Mouse (Mus musculus) bone marrow macrophage, adult 2 months (primary cell): ENCODE measurements at regions not wholly inside any gene's neighbourhood (a gene's known extent, or its start where the extent isn't known, plus 50 kb on each side); places are given as distances from the start of the nearest gene placed in this dataset.
A peak's percentile ranks its signal among the peaks of the same experiment; 100 is the strongest.
"Not testable (repeated sequence)": the region's sequence is repeated elsewhere in the genome, so short reads cannot be mapped to it uniquely, and the experiment has no call there.

Experiments
- H3K27ac ChIP-seq: 2 replicates; pipeline ENCODE4 v1.5.1; 2012; ENCODE audit warnings: low read depth, low read length; ENCODE audit not compliant: insufficient read depth
- H3K4me1 ChIP-seq: 2 replicates; pipeline ENCODE4 v1.6.1; 2012; ENCODE audit warnings: low read length; ENCODE audit not compliant: control insufficient read depth, insufficient read depth
- H3K4me3 ChIP-seq: 2 replicates; pipeline ENCODE4 v1.5.1; 2012; ENCODE audit warnings: mild to moderate bottlenecking, low read length, moderate library complexity; ENCODE audit not compliant: insufficient read depth
- CTCF ChIP-seq: IDR thresholded peaks from 2 replicates; pipeline ENCODE4 v1.5.1; 2012; ENCODE audit warnings: low read depth, mild to moderate bottlenecking, low read length, moderate library complexity
- POLR2A ChIP-seq: IDR thresholded peaks from 2 replicates; pipeline ENCODE4 v1.6.1; 2012; ENCODE audit warnings: mild to moderate bottlenecking, low read depth, low read length, borderline replicate concordance

DNA sequence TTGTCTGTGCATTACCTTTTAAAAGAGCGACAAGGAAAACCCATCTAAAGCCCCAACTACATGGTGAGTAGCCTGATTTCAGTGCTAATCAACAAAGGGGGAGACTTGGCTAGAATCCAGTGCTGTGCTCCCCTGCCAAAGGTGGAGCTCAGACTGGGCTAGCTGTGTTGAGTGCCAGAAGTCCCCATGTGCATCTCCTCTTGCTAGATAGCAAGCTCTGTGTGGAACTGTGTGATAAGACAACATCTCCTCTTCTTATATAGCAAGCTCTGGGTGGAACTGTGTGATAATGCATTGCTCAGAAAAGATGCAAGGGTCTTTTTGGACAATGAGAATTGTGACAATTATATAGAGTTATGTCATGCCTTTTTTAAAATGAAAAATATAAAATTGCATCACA, 741.4 kb downstream of the Adam6a start:
- Histone ChIP-seq H3K27ac (no peak overlapping the region), H3K4me1 (no peaks in the 10 kb centered on the region), H3K4me3 (no peak overlapping the region)
- TF ChIP-seq CTCF (no peak), POLR2A (no peak)

- no peak overlapping the region for H3K4me3 ChIP-seq
- no peak overlapping the region for H3K27ac ChIP-seq
- TF ChIP-seq POLR2A (no peak), CTCF (no peak)
- no peaks in the 10 kb centered on the region for H3K4me1 ChIP-seq
These were observed 743.3 kb downstream of the Adam6a start for GRCm38 (mm10) chr12:114287041-114287440.

GRCm38 (mm10) chr12:114291083-114291482, 747.4 kb downstream of the Adam6a start:
- Histone ChIP-seq H3K27ac (no peak overlapping the region), H3K4me3 (no peak overlapping the region), H3K4me1 (no peaks in the 10 kb centered on the region)
- TF ChIP-seq CTCF (no peak), POLR2A (no peak)

DNA sequence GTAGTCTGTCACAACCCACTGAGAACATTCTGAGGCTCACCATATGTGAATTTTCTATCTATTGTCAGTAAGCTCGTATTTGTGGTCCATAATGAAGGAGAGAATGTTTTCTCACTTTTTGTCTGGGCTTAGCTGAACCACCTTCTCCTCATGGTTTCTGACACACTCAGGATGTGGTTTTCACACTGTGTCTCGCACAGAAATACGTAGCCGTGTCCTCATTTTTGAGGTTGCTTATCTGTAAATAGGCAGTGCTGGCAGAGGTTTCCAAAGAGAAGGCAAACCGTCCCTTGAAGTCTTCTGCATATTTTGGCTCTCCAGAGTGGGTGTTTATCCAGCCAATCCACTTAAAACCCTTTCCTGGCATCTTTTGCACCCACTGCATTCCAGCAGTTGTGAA, 756.1 kb downstream of the Adam6a start:
- no peaks in the 10 kb centered on the region for H3K4me1 ChIP-seq
- H3K4me3 ChIP-seq: no peak overlapping the region
- TF ChIP-seq POLR2A (no peak), CTCF (no peak)
- no peak overlapping the region for H3K27ac ChIP-seq

- H3K4me1 ChIP-seq: no peaks in the 10 kb centered on the region
- no peak overlapping the region for H3K27ac ChIP-seq
- no peak overlapping the region for H3K4me3 ChIP-seq
- TF ChIP-seq POLR2A (no peak), CTCF (no peak)
These were observed 758.0 kb downstream of the Adam6a start for GRCm38 (mm10) chr12:114301728-114302127.

DNA sequence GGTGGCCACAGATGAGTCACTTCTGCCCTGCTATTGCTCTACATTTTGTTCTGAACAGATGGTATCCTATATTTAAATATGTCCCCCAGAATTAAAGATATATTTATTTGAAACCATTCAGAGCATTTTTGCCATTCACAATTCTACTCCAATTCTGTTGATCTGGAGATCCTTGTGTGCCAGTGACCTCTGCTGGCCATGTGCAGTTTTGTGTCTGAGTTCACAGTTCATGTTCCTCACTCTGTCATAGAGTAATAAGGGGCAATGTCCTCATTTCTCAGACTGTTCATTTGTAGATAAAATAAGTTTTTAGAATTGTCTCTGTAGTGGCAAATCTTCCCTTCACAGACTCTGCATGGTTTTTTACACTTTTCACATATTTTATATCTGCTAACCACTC, 788.8 kb downstream of the Adam6a start:
- no peak overlapping the region for H3K27ac ChIP-seq
- H3K4me1 ChIP-seq: no peaks in the 10 kb centered on the region
- TF ChIP-seq POLR2A (no peak), CTCF (no peak)
- H3K4me3 ChIP-seq: no peak overlapping the region

DNA sequence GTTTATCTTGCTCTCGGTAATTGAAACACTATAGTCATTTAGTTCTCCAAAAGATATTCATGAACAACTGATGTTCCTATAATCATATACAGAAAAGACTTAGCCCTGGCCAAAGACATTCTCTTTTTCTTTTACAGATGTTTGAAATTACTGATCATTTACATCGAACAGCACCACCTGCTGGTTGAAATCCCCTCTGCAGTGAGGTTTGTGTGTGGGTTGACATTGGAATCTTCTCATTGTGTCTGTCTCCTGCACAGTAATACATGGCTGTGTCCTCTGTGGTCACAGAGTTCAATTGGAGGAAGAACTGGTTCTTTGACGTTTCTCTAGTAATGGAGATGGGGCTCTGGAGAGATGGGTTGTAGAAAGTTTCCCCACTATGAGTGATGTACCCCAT, 822.6 kb downstream of the Adam6a start:
- Histone ChIP-seq H3K4me1 (no peaks in the 10 kb centered on the region), H3K4me3 (no peak overlapping the region), H3K27ac (no peak overlapping the region)
- TF ChIP-seq POLR2A: no peak
- TF ChIP-seq CTCF: no peak

DNA sequence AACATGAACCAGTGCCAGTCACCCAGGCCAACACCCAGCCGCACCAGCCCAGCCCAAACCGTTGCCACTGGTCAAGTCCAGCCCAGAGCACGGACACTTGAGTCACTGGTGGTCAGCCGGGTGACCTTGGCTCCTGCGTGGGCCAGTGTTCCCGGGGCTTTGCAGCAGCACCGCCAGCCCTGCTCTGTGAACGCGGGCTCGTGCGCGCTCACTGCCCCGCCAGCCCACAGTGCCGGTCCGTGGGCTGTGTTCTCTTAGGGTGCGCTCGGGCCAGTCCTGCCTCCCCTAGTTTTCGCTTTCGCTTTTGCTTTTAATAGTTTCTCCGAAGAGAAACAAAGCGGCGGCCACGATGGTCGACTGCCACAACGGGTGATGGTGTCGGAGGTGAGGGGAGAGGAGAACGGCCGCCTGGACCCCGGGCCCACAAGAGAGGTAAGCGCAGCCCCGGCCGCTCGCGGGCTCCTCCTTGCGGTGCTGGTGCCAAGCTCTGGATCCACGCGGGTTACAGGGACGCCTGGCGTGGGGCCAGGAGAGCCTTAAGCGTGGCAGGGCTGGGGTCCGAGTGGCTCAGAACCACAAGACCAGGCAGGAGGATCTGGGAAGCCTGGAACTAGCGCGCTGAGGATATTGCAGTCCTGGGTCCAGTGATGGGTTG, 835.1 kb downstream of the Adam6a start:
- H3K4me1 ChIP-seq, H3K27ac ChIP-seq: not testable (repeated sequence)
- peak overlapping the region; percentile 63 for H3K4me3 ChIP-seq

- no peaks in the 10 kb centered on the region for H3K4me1 ChIP-seq
- TF ChIP-seq CTCF (no peak), POLR2A (no peak)
- H3K4me3 ChIP-seq: no peak overlapping the region
- no peak overlapping the region for H3K27ac ChIP-seq
These were observed 847.7 kb downstream of the Adam6a start for GRCm38 (mm10) chr12:114391447-114391846.

DNA sequence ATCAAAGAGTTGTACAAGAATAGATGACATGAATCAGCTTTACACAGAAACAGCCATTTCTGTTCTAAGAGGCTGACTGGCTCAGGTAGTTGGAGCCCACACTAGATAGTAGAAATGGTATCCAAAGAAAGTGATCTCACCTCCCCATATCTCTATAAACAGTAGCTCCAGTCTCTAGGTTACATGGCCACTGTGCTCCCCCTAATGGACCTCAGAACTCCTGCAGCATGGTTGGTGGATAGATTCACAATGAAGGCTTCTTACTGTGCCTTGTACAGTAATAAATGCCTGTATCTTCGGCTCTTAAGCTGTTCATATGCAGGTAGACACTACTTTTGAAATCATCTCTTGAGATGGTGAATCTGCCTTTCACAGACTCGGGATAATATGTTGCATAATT, 862.5 kb downstream of the Adam6a start:
- TF ChIP-seq CTCF (no peak), POLR2A (no peak)
- Histone ChIP-seq H3K4me1 (no peaks in the 10 kb centered on the region), H3K4me3 (no peak overlapping the region)

GRCm38 (mm10) chr12:114434529-114434928, 890.8 kb downstream of the Adam6a start:
- Histone ChIP-seq H3K4me3 (no peak overlapping the region), H3K4me1 (no peaks in the 10 kb centered on the region), H3K27ac (no peak overlapping the region)
- TF ChIP-seq POLR2A (no peak), CTCF (no peak)

More for the DNA sequence above, 862.5 kb downstream of the Adam6a start:
- H3K27ac ChIP-seq: no peak overlapping the region
